Mouse (Mus musculus) heart, adult 2 months (tissue): ENCODE measurements around the gene Cldn7.

ENCODE experiments used
- EP300 ChIP-seq: fragments of 200-500 bp; IDR thresholded peaks from 2 replicates; pipeline ENCODE4 v1.6.1; 2011; ENCODE audit warnings: low read depth, low read length, control low read depth; ENCODE audit not compliant: insufficient read depth
- POLR2A ChIP-seq: fragments of 200-500 bp; IDR thresholded peaks from 2 replicates; pipeline ENCODE4 v1.6.1; 2011; ENCODE audit warnings: mild to moderate bottlenecking, low read depth, low read length, control low read depth; ENCODE audit not compliant: insufficient read depth

GRCm38 (mm10) chr11:69929712-69930111 is 34.9 kb upstream of the Cldn7 start:
- TF ChIP-seq EP300 (no peak), POLR2A (no peak)
